Mouse (Mus musculus) liver, postnatal 0 days (tissue): ENCODE results near the gene Zbtb7b. TPM values are rescaled to one million over a fixed set of nuclear protein-coding genes. Genes with fewer than 3 reads are reported as not detected.

Source experiments
- ATAC-seq: fragments of 200-750 bp; cut with Nextera tagmentation; 2 replicates; pipeline ENCODE4 v1.8.0; 2017; ENCODE audit warnings: mild to moderate bottlenecking, moderate library complexity
- DNase-seq: peaks from one replicate; pipeline ENCODE4 v3.0.0-alpha.2; 2016
- H3K27ac ChIP-seq: fragments of 300-500 bp; sonication (generic); 2 replicates; pipeline ENCODE4 v1.5.1; 2014; ENCODE audit warnings: antibody characterized with exemption, moderate library complexity, mild to moderate bottlenecking, low read depth
- H3K27me3 ChIP-seq: fragments of 300-500 bp; sonication (generic); 2 replicates; pipeline ENCODE4 v1.6.1; 2014; ENCODE audit warnings: low read length, control low read depth, mixed read lengths; ENCODE audit not compliant: insufficient read depth
- H3K36me3 ChIP-seq: fragments of 300-500 bp; sonication (generic); replicated peaks from 2 replicates; pipeline ENCODE4 v1.6.1; 2014; ENCODE audit warnings: mild to moderate bottlenecking, control low read depth, low read length, moderate library complexity, mixed read lengths; ENCODE audit not compliant: insufficient read depth
- H3K4me1 ChIP-seq: fragments of 300-500 bp; sonication (generic); 2 replicates; pipeline ENCODE4 v1.6.1; 2014; ENCODE audit warnings: antibody characterized with exemption, mild to moderate bottlenecking, control low read depth; ENCODE audit not compliant: insufficient read depth
- H3K4me2 ChIP-seq: fragments of 300-500 bp; sonication (generic); 2 replicates; pipeline ENCODE4 v1.6.1; 2014; ENCODE audit warnings: low read depth, mild to moderate bottlenecking, low read length, moderate library complexity, mixed read lengths
- H3K4me3 ChIP-seq: fragments of 300-500 bp; sonication (generic); 2 replicates; pipeline ENCODE4 v1.5.1; 2014; ENCODE audit warnings: low read depth, low read length
- H3K9ac ChIP-seq: fragments of 300-500 bp; sonication (generic); replicated peaks from 2 replicates; pipeline ENCODE4 v1.6.1; 2014; ENCODE audit warnings: mild to moderate bottlenecking, moderate library complexity
- H3K9me3 ChIP-seq: fragments of 300-500 bp; sonication (generic); 2 replicates; pipeline ENCODE4 v1.6.1; 2016; ENCODE audit warnings: mild to moderate bottlenecking, control low read depth, low read length, mixed read lengths
- CTCF ChIP-seq: sonication (generic); IDR thresholded peaks from 2 replicates; pipeline ENCODE4 v1.5.1; 2016; ENCODE audit warnings: antibody characterized with exemption, low read depth
- EP300 ChIP-seq: IDR thresholded peaks from 2 replicates; pipeline ENCODE4 v1.6.1; 2016; ENCODE audit warnings: antibody characterized with exemption, low read depth, mild to moderate bottlenecking
- WGBS: fragments of 180-500 bp; shearing (Covaris S2); extraction: QIAGEN DNeasy Blood & Tissue Kit; methylation state at CpG from one replicate; pipeline ENCODE4 v1.1.7; 2014; ENCODE audit not compliant: insufficient replicate concordance; 5-methylcytosine and 5-hydroxymethylcytosine counted together
- polyA plus RNA-seq: library from polyadenylated mRNA; unstranded; fragments of >200 nt; fragmentation: Nextera tagmentation; extraction: Ambion mirVana; gene quantifications from 2 replicates; pipeline ENCODE4 v1.2.1, GENCODE M21; 2015

Gene Zbtb7b
- polyA plus RNA-seq, 1 experiment from 2014 or later = 4.1 TPM

DNA sequence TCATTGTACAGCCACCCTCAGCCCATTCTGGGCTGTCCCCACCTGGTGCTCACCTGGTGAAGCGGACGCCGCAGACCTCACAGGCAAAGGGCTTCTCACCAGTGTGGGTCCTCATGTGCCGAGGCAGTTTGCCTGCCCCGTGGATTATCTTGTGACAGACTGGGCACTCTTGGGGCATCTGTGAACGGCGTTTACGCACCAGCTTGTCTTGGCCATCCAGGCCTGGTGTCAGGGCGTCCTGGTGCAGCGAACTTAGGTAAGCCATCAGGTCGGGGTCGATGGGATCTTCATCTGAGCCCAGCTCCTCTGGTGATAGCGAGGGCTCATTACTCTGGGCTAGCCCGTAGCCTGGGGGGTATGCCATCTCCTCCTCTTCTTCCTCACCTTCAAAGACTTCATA is 14.3 kb downstream of the Zbtb7b start:
- TF ChIP-seq EP300 = no peak
- TF ChIP-seq CTCF = no peak
- Histone ChIP-seq H3K4me1 (peaks cover 13% of the 10 kb centered on the region), H3K4me2 (no peak overlapping the region), H3K9ac (no peak overlapping the region), H3K4me3 (no peak overlapping the region), H3K36me3 (peaks cover 20% of the 10 kb centered on the region), H3K9me3 (no peaks in the 10 kb centered on the region), H3K27ac (no peak overlapping the region), H3K27me3 (no peaks in the 10 kb centered on the region)
- DNase-seq = no peak
- no peak for ATAC-seq
- WGBS = 86% methylated on average over 14 of the region's 14 CpGs

- DNase-seq = no peak
- 73% methylated on average over 31 of the region's 31 CpGs for WGBS
Observed at GRCm38 (mm10) chr3:89379388-89380131, 15.0 kb downstream of the Zbtb7b start.

GRCm38 (mm10) chr3:89378394-89379067 is 16.0 kb downstream of the Zbtb7b start:
- peaks cover 18% of the 10 kb centered on the region for H3K36me3 ChIP-seq
- peak overlapping the region; percentile 74 for H3K4me2 ChIP-seq
- peak overlapping the region; percentile 47 for H3K9ac ChIP-seq
- H3K27me3 ChIP-seq = no peaks in the 10 kb centered on the region
- DNase-seq (peak; percentile 80), ATAC-seq (peak; percentile 78)
- H3K9me3 ChIP-seq = no peaks in the 10 kb centered on the region
- 9% methylated on average over 26 of the region's 29 CpGs for WGBS
- TF ChIP-seq EP300 = no peak
- TF ChIP-seq CTCF = peak; percentile 92
- H3K4me1 ChIP-seq = peaks cover 16% of the 10 kb centered on the region
- no peak overlapping the region for H3K27ac ChIP-seq
- peak overlapping the region; percentile 48 for H3K4me3 ChIP-seq

More at GRCm38 (mm10) chr3:89379388-89380131, 15.0 kb downstream of the Zbtb7b start:
- Histone ChIP-seq H3K4me1 (peaks cover 10% of the 10 kb centered on the region), H3K4me2 (no peak overlapping the region), H3K27me3 (no peaks in the 10 kb centered on the region), H3K9ac (no peak overlapping the region), H3K36me3 (peaks cover 18% of the 10 kb centered on the region), H3K27ac (no peak overlapping the region), H3K9me3 (no peaks in the 10 kb centered on the region), H3K4me3 (no peak overlapping the region)
- ATAC-seq = no peak
- TF ChIP-seq CTCF (no peak), EP300 (no peak)

DNA sequence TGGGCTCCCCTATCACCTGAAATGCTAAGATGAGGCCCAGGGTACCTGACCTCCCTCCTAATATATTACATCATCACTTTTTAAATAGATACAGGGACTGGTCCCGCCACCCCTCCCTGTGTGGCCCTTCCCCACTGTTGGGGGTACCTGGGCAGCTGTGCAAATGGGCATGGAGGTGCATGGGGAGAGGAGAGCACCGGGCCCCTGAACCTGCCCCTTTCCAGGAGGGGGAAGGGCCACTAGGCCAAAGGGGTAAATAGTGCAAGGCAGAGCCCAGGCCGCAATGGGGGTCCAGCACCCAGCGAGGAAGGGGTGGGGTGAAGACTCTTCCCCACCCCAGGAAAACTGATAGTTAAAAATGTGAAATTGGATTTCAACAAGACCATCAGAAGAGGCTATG is 16.7 kb downstream of the Zbtb7b start:
- peak overlapping the region; percentile 74; the same call in 1 of the 2 replicates for H3K4me2 ChIP-seq
- no peak for ATAC-seq
- 78% methylated on average over 4 of the region's 4 CpGs for WGBS
- H3K4me1 ChIP-seq = peaks cover 16% of the 10 kb centered on the region
- H3K27ac ChIP-seq = no peak overlapping the region
- no peaks in the 10 kb centered on the region for H3K27me3 ChIP-seq
- H3K9me3 ChIP-seq = no peaks in the 10 kb centered on the region
- no peak for TF ChIP-seq EP300
- H3K36me3 ChIP-seq = peaks cover 18% of the 10 kb centered on the region
- H3K4me3 ChIP-seq = no peak overlapping the region
- DNase-seq = no peak
- no peak overlapping the region for H3K9ac ChIP-seq

DNA sequence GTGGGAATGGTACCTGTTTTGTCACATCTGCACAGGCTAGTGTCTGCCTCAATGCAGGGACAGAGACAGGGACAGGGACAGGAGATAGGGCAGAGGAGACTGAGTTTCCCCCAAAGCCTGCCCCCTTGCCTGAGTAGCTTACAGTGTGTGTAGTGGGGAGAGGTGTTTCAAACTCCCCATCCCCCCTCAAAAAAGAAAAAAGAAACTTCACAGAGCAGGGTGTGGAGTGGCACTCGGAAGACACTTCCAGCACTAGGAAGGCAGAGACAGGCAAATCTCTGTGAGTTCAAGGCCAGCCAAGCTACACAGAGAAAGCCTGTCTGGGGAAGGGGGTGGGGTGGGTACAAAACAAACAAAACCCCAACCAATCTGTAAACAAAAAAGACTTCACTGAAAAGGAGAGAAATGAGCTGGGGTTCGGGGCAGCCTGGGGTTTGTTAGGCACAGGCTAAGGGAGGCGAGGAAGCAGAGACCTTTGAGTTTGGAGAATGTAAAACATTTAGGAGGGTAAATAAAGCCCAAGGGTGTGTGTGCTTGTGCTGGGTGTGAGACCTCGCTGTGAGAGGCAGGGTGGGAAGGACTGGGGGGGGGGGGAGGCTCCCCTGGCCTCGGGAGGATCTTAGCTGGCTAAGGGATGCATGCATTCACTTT is 20.9 kb downstream of the Zbtb7b start:
- WGBS = 34% methylated on average over 5 of the region's 5 CpGs
- no peak for TF ChIP-seq CTCF
- no peak for TF ChIP-seq EP300

DNA sequence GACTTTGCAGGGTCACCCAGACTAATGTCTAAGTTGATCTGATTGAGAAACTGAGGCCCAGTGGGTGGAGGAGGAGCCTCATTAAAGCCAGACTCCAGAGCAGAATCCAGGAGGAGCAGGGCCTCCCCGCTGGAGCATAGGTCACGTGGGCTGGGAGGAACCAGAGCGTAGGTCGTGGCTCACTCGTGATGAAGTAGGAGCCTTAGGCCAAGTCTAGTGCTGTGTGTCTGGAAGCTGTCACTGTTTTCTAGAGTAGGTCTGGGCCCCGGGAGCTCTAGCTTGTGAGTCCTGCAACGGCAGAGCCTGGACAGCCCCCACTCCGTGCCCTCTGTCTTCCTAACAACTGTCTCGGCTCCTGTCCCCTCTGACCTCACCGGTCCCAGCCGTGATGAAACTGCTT is 27.2 kb downstream of the Zbtb7b start:
- DNase-seq = peak; percentile 17
- Histone ChIP-seq H3K9me3 (no peaks in the 10 kb centered on the region), H3K27ac (no peak overlapping the region), H3K4me2 (no peak overlapping the region), H3K9ac (no peak overlapping the region), H3K27me3 (no peaks in the 10 kb centered on the region), H3K4me3 (no peak overlapping the region), H3K36me3 (no peaks in the 10 kb centered on the region), H3K4me1 (no peaks in the 10 kb centered on the region)
- TF ChIP-seq CTCF (no peak), EP300 (no peak)
- ATAC-seq = peak; percentile 48
- WGBS = 57% methylated on average over 11 of the region's 11 CpGs

More for the DNA sequence above, 20.9 kb downstream of the Zbtb7b start:
- H3K27ac ChIP-seq = no peak overlapping the region
- H3K27me3 ChIP-seq = no peaks in the 10 kb centered on the region
- H3K4me3 ChIP-seq = no peak overlapping the region
- peaks cover 5% of the 10 kb centered on the region for H3K36me3 ChIP-seq
- DNase-seq (no peak), ATAC-seq (no peak)
- no peaks in the 10 kb centered on the region for H3K9me3 ChIP-seq
- H3K4me2 ChIP-seq = no peak overlapping the region
- H3K9ac ChIP-seq = no peak overlapping the region
- peaks cover 10% of the 10 kb centered on the region for H3K4me1 ChIP-seq
